Mouse (Mus musculus) olfactory bulb, adult 2 months (tissue): Measurements from ENCODE around the gene Gm17334. TPM values are rescaled to one million over a fixed set of nuclear protein-coding genes. Genes with fewer than 3 reads are reported as not detected.

Experiments used
- H3K27ac ChIP-seq: fragments of 200-500 bp; 2 replicates; pipeline ENCODE4 v1.5.1; 2012; ENCODE audit warnings: low read depth, low read length; ENCODE audit not compliant: insufficient read depth
- H3K4me1 ChIP-seq: fragments of 200-500 bp; 2 replicates; pipeline ENCODE4 v1.6.1; 2012; ENCODE audit warnings: low read length; ENCODE audit not compliant: control insufficient read depth, insufficient read depth
- H3K4me3 ChIP-seq: fragments of 200-500 bp; 2 replicates; pipeline ENCODE4 v1.5.1; 2012; ENCODE audit warnings: mild to moderate bottlenecking, low read depth, low read length, moderate library complexity; ENCODE audit not compliant: insufficient read depth
- CTCF ChIP-seq: fragments of 200-500 bp; IDR thresholded peaks from 2 replicates; pipeline ENCODE4 v1.5.1; 2012; ENCODE audit warnings: low read depth, mild to moderate bottlenecking, low read length, moderate library complexity; ENCODE audit not compliant: insufficient read depth
- POLR2A ChIP-seq: fragments of 200-500 bp; IDR thresholded peaks from 2 replicates; pipeline ENCODE4 v1.6.1; 2012; ENCODE audit warnings: mild to moderate bottlenecking, low read depth, low read length, moderate library complexity; ENCODE audit not compliant: insufficient read depth
- whole genome bisulfite sequencing: fragments of 180-500 bp; shearing (Covaris S2); methylation state at CpG from one replicate; pipeline ENCODE4 v1.1.7; 2018; 5-methylcytosine and 5-hydroxymethylcytosine counted together
- polyA plus RNA-seq: library from polyadenylated mRNA; stranded (reverse); fragments of >200 nt; gene quantifications from 2 replicates; pipeline ENCODE4 v1.2.4, GENCODE M21; 2012; ENCODE audit warnings: low replicate concordance; ENCODE audit not compliant: missing spikeins, insufficient read depth, insufficient read length

Gene Gm17334
- polyA plus RNA-seq, 1 experiment: not detected

DNA sequence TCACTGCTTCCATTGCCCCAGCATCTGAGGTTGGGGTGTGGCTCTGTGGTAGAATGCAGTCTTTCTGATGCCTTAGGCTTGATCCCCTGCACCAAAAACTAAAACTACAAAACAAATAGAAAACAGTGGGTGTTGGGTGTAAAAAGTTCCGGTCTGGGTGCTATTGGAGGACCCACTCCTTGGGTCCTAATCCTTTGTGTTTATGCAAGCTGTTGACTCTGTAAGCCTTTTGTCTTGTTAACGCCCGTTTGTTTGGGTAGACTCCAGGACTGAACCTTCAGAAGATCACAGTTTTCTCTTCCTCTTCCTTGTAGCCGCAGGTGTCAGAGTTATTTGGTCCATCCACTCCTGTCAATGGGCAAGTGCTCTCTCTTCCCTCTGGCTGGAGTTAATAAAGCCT, 27.0 kb upstream of the Gm17334 start:
- Histone ChIP-seq H3K27ac (no peak overlapping the region), H3K4me3 (no peak overlapping the region), H3K4me1 (peaks cover 8% of the 10 kb centered on the region)
- TF ChIP-seq CTCF (no peak), POLR2A (no peak)
- WGBS: 77% methylated on average over 4 of the region's 4 CpGs

DNA sequence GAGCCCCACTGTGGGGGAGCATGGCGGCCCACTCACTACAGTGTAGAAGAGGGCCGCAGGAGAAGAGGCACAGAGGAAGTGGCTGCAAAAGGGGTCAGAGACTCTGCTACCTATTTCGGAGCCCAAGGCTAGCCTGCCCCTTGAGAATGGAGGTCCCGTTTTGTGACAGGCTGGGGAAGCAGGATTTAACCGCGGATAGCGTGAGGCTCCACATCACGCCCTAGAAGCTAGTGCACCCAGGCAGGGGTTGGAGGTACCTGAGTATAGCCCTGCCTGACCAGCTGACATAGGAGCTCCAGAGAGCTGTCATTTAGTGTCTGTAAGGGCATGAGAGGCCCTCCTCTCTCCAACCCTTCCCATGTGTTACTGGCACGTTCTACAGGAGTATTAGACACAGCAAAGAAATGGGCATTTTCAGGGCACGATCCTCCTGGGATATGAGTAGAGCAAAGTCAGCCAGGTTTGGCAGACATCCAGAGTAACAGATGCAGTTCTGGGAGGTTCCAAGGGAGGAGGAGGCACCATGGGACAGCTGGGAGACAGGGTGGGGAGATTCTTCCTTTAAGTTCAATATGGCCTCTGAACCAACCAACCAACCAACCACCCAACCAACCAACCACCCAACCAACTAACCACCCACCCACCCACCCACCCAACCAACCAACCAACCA, 25.2 kb upstream of the Gm17334 start:
- no peak overlapping the region for H3K4me3 ChIP-seq
- H3K27ac ChIP-seq: no peak overlapping the region
- no peak for TF ChIP-seq CTCF
- TF ChIP-seq POLR2A: no peak
- H3K4me1 ChIP-seq: peaks cover 11% of the 10 kb centered on the region
- WGBS: 95% methylated on average over 10 of the region's 10 CpGs

DNA sequence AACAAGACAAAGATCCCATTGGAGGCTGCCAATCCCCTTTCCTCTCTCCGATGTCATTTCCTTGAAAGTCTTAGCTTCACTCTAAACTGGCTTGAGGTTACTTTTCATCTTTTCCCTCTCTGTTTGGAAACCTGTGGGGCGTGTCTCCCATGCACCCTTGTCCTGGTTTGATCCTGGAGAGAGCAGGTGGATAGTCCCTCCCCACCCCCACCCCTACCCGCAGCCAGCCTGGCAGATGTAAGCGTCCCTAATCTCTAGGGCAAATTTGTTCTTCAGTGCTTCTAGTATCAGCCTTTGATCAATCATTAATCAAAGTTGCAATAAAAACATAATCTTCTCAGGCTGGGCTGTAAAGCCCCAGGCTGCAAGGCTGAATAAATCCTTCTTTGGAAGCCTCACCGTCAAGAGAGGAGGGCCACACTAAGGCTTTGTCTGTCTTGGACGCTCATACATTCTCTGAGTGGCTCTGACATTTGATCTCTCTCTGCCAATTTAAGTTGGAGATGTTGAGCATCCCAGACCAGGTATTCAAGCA, 24.5 kb upstream of the Gm17334 start:
- TF ChIP-seq POLR2A (no peak), CTCF (no peak)
- 57% methylated on average over 6 of the region's 6 CpGs for WGBS
- Histone ChIP-seq H3K4me1 (peaks cover 11% of the 10 kb centered on the region), H3K4me3 (no peak overlapping the region), H3K27ac (no peak overlapping the region)

DNA sequence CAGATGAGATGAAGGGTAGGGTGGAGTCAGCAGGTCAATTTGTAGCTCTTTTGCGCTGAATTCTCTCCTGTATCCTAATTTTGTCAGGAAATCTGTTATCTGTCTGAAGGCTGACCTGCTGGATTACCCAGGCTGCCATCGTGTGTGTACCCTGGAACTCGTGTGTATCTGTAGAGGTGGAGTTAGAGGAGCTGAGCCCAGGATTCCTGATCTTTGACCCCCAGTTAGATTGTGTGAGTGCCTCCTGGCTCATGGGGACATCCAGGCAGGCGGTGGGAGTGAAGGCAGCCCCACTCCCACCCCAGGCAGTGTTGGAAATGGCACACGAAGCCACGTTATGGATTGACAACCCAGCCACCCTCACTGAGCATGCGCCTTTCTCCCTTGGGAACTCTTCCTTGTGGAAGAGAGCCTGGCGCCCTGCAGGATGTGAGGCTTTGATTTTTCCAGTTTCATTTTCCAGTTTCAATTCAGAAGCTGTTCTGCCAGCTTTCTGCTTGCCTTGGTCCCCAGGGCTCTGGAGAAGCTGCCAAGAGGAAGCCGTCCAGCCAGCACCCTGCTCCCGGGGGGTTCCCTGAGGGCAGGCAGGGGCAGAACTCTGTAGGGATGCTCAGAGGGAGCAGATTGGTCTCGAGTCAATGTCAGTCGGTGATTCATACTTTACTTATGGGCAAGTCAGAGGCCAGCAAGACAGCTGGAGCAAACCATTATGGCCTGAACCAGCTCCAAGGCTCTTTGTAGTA, 23.6 kb upstream of the Gm17334 start:
- H3K4me1 ChIP-seq: peaks cover 11% of the 10 kb centered on the region
- 44% methylated on average over 12 of the region's 12 CpGs for WGBS
- TF ChIP-seq POLR2A (no peak), CTCF (no peak)
- no peak overlapping the region for H3K27ac ChIP-seq
- H3K4me3 ChIP-seq: no peak overlapping the region

DNA sequence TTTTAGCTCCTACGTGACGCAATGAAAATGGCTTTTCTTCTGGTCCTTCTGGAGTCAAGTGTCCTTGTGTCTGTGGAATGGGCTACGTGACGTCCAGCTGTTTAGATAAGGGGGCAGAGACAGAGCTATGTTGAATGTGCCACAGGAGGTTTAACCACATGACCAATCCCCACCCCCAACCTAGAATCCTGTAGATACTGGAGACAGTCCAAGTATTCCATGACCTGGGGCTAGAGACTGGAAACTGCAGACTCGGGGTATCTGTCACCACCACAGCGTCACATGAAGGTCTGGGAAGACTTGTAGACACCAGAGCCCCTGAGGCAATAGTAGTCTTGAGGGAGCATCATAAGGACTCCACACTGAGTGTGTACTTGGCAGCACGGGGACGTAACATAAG, 22.8 kb upstream of the Gm17334 start:
- H3K4me3 ChIP-seq: no peak overlapping the region
- peaks cover 11% of the 10 kb centered on the region for H3K4me1 ChIP-seq
- no peak for TF ChIP-seq POLR2A
- no peak for TF ChIP-seq CTCF
- WGBS: 86% methylated on average over 8 of the region's 8 CpGs
- H3K27ac ChIP-seq: no peak overlapping the region

DNA sequence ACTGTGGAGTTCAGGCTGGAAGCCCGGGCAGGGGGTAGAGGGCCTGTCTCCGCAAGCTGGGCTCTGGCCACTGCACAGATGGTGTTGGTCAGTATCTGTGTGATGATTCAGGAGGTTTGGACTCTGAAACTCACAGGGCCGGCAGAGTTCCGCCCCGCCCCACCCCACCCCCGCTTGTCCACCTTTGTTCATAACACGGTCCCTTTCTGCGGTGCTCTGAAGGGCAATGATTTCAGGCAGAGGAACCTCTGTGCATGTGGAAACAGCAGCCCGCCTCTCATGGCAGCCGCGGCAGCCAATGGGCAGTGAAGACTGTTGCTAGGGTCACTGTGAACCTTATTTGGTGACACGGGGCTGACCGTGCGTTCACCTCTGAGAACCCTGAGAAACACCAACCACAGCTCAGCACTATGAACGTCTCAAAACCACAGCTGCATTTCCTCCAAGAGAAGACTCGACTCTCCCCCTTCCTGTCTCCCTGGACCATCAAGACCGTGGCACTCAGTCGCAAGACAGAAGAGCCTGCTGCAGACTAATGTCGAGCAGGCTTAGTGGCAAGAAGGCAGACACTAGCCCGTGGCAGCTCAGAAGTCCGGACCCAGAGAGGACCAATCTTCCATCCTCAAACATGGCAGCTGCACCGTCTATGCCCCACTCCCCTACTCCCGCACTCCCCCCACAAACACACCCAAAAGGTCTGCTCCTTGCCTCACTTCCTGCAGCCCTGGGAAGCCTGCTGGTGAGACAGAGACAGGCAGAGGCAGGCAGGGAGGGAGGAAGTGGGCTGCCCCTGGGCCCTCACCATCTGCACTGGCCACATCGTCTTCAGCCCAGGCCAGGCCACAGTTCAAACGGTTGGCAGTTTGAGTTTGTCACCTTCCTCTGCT, 21.9 kb upstream of the Gm17334 start:
- whole genome bisulfite sequencing: 77% methylated on average over 25 of the region's 25 CpGs
- H3K27ac ChIP-seq: no peak overlapping the region
- H3K4me1 ChIP-seq: peaks cover 11% of the 10 kb centered on the region
- no peak overlapping the region for H3K4me3 ChIP-seq
- TF ChIP-seq POLR2A: no peak
- TF ChIP-seq CTCF: no peak

DNA sequence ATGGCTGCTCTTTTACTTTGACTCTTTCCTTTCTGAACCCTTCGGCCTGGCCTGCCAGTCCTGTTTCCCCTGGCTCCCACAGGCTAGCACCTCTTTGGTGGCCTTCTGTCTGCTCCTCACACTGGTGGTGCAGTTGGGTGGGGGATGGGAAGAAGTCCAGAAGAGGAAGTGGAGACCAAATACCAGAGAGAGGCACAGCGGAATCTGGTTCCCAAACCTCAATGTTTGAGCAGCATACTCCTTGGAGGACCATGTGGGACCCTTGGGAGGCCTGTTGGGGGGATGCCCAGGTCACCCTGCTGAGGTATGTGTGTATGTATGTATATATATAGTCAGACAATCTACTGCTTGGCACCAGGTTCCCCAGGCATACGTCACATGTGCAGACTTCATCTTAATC, 21.0 kb upstream of the Gm17334 start:
- no peak overlapping the region for H3K27ac ChIP-seq
- no peak overlapping the region for H3K4me3 ChIP-seq
- peaks cover 11% of the 10 kb centered on the region for H3K4me1 ChIP-seq
- TF ChIP-seq POLR2A (no peak), CTCF (no peak)
- 99% methylated on average over 3 of the region's 3 CpGs for WGBS

DNA sequence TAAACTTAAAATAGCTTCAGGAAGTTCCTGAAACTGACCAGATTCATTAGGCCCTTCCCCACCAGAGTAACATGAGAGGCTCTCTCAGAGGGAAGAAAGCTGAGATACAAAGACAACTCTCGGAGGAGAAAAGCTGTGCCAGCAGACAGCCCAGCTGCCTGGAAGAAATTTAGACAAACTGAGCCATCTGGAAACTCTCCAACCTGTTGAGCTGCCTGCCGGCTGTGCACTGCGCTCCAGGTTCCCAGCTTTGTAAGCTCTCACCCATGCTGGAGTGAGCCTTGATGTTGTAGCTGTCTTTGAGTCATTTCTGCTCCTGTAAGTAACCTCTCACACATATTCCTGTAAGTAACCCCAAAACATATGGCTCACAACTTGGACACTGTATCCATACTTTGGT, 20.0 kb upstream of the Gm17334 start:
- 40% methylated on average over 3 of the region's 3 CpGs for WGBS
- Histone ChIP-seq H3K4me1 (peaks cover 11% of the 10 kb centered on the region), H3K27ac (no peak overlapping the region), H3K4me3 (no peak overlapping the region)
- no peak for TF ChIP-seq POLR2A
- no peak for TF ChIP-seq CTCF
